Mouse (Mus musculus) megakaryocyte, embryonic 14.5 days (primary cell): ENCODE data around the gene Pltp. TPM values are rescaled to one million over a fixed set of nuclear protein-coding genes. Genes with fewer than 3 reads are reported as not detected.

ENCODE experiments used
- H3K27me3 ChIP-seq: replicated peaks from 2 replicates; pipeline ENCODE3; 2012; ENCODE audit warnings: inconsistent platforms
- H3K36me3 ChIP-seq: replicated peaks from 2 replicates; pipeline ENCODE3; 2012; ENCODE audit warnings: low read length, inconsistent platforms, mixed read lengths
- H3K4me1 ChIP-seq: 2 replicates; pipeline ENCODE4 v1.6.1; 2012; ENCODE audit warnings: inconsistent platforms
- H3K4me3 ChIP-seq: replicated peaks from 2 replicates; pipeline ENCODE3; 2012; ENCODE audit warnings: moderate library complexity, mild to moderate bottlenecking, inconsistent platforms
- H3K9me3 ChIP-seq: 2 replicates; pipeline ENCODE4 v1.6.1; 2012; ENCODE audit warnings: inconsistent platforms
- FLI1 ChIP-seq: IDR thresholded peaks from 2 replicates; pipeline ENCODE4 v1.6.1; 2012; ENCODE audit warnings: low read length, inconsistent platforms, mixed read lengths
- GATA1 ChIP-seq: IDR thresholded peaks from 3 replicates; pipeline ENCODE4 v1.6.1; 2012; ENCODE audit warnings: mixed read lengths, low read length, inconsistent platforms, borderline replicate concordance
- polyA plus RNA-seq: library from polyadenylated mRNA; stranded (reverse); fragments of >175 nt; gene quantifications from 2 replicates; pipeline ENCODE4 v1.2.3, GENCODE M21; 2012; ENCODE audit warnings: low replicate concordance; ENCODE audit not compliant: insufficient read depth

Pltp gene
- polyA plus RNA-seq, 1 experiment: 146 TPM

DNA sequence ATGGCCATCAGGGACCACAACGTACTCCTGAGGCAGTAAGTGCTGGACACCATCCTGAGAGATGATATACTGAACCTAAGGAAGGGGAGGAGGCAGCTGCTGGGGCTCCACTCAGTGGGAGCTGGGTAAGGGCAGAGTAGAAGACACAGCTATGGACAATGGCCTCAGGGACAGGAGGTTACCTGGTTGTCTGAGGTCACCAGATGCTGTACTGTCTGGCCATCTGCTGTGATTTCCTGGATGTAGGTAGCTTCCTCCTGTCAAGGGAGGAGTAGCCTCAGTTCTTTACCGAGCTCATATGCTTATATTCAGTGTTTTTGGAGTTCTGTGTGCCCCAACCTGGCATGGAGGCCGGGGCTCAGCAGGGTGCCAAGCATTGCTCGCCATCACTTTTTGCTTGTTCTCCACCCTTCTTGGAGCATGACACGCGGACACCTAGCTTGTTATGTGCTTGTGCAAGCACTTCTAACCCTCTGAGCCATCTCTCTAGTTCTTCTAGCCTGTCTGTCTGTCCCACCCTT, 35.2 kb upstream of the Pltp start:
- Histone ChIP-seq H3K9me3 (no peaks in the 10 kb centered on the region), H3K4me1 (peaks cover 52% of the 10 kb centered on the region), H3K4me3 (no peak overlapping the region), H3K36me3 (peaks cover 100% of the 10 kb centered on the region), H3K27me3 (no peaks in the 10 kb centered on the region)
- TF ChIP-seq FLI1 (no peak), GATA1 (no peak)

DNA sequence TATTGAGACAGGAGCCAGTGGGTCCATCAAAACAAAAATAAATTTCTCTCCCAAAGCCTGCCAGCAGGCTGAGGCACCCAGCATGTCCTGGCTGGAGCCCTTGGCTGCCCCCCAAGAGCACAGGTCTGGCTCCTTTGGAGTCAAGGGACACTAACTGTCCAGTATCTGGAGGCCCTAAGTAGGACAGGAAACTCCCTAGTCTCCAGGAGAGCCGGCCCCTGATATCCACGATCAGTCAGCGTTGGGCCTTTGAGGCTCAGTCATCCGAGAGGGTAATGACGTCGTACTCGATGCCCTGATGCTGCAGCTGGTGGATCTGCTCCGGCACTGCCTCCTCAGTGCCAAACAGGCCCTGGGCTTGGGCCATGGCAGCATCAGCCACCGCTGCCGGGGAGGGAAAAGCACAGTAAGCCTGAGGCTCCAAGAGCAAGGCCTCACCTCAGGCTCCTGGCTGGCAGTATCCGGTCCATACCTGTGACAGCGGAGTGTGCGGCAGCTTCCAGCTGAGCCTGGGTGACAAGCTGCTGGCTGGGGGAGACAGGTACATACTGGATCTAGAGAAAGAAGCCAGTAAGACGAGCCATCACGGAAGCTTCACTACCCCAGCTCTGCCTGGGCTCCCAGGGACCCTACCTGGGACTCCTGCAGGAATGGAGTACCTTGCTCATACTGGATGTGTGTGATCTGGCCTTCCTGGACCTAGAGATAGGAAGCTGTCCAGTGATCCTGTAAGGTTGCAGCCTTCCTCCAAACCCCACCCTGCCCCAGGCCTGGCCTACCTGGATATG, 34.6 kb upstream of the Pltp start:
- peaks cover 100% of the 10 kb centered on the region for H3K36me3 ChIP-seq
- no peaks in the 10 kb centered on the region for H3K9me3 ChIP-seq
- H3K4me1 ChIP-seq: peaks cover 52% of the 10 kb centered on the region
- no peak overlapping the region for H3K4me3 ChIP-seq
- no peaks in the 10 kb centered on the region for H3K27me3 ChIP-seq
- no peak for TF ChIP-seq GATA1
- no peak for TF ChIP-seq FLI1

DNA sequence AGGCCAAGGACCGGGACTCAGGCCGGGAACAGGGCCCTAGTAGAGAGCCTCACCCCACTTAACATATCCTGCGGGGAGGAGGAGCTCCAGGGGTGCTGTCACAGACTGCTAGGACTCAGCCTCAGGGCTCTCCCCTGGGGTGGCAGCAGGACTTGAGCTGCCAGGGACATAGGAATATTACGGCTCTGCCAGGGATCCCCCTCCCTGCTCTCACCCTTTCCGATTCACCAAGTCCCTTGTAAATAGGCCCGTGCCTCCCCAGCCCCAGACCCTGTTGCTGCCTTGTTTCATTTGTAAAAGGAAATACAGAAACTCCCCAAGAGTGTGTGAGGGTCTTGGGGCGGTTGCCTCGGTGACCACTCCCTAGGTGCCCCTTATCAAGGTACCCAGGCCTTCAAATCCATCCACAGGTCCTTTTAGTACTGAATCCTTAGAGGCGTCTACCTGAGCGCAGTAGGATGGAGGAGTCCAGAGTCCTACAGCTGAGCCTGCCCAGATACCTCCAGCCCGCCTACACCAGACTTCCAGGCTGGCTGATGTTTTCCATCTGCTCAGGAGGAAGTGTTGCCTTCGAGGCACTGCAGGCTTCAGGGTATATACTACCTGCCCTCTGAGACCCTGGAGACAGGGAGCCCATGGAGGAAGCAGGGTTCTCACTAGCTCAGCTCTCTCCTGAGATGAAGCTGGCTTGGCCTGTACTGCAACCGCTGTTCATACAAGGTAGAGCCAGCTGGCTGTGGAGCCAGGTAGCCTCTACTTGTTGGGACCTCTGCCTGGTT, 33.7 kb upstream of the Pltp start:
- H3K36me3 ChIP-seq: peaks cover 100% of the 10 kb centered on the region
- TF ChIP-seq GATA1 (no peak), FLI1 (no peak)
- peaks cover 52% of the 10 kb centered on the region for H3K4me1 ChIP-seq
- H3K4me3 ChIP-seq: no peak overlapping the region
- no peaks in the 10 kb centered on the region for H3K27me3 ChIP-seq
- H3K9me3 ChIP-seq: no peaks in the 10 kb centered on the region

GRCm38 (mm10) chr2:164890411-164891049, 33.0 kb upstream of the Pltp start:
- Histone ChIP-seq H3K36me3 (peaks cover 100% of the 10 kb centered on the region), H3K9me3 (no peaks in the 10 kb centered on the region), H3K4me3 (no peak overlapping the region), H3K27me3 (no peaks in the 10 kb centered on the region), H3K4me1 (peaks cover 49% of the 10 kb centered on the region)
- no peak for TF ChIP-seq GATA1
- TF ChIP-seq FLI1: no peak

DNA sequence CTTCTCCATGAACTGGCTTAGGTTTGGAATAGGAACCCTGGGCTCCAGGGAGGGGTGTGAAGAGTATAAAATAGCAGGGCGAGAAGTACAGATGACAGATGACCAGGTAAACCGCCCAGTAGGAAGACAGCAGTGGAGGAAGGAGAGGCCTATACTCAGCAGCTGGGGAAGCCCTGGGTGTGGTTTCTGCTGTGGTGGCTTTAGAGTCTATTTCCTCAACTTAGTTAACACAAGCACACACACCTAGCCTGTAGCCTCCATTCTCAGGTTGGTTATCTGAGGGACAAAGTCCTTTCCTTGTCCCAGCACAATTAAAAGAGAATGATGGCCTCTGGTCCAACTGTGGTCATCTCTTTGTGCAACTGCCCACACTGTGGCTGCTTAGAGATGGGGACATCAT, 32.4 kb upstream of the Pltp start:
- TF ChIP-seq FLI1 (no peak), GATA1 (no peak)
- no peaks in the 10 kb centered on the region for H3K27me3 ChIP-seq
- peaks cover 45% of the 10 kb centered on the region for H3K4me1 ChIP-seq
- H3K36me3 ChIP-seq: peaks cover 100% of the 10 kb centered on the region
- H3K4me3 ChIP-seq: no peak overlapping the region
- H3K9me3 ChIP-seq: no peaks in the 10 kb centered on the region

- Histone ChIP-seq H3K4me3 (peak overlapping the region; percentile 29), H3K36me3 (peaks cover 100% of the 10 kb centered on the region), H3K27me3 (no peaks in the 10 kb centered on the region), H3K9me3 (no peaks in the 10 kb centered on the region), H3K4me1 (peaks cover 35% of the 10 kb centered on the region)
- TF ChIP-seq GATA1: no peak
- no peak for TF ChIP-seq FLI1
These were observed 31.5 kb upstream of the Pltp start for GRCm38 (mm10) chr2:164888996-164889395.

DNA sequence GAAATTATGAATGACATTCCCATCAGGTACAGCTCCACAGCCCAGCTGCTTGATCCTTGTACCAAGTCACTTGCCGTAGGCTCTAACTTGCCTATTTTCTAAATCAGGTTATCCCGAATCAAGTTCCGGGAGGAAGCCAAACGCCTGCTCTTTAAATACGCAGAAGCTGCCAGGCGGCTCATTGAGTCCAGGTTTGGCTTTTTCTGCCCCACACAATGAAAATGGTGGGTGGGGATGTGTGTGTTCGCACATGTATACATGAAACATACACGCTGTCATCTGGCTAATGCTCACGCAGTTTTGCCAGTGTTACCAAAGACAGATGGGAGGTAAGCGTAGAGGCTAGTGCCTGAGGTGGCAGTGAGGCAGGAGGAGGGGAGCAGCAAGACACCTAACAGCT, 29.1 kb upstream of the Pltp start:
- Histone ChIP-seq H3K9me3 (no peaks in the 10 kb centered on the region), H3K27me3 (no peaks in the 10 kb centered on the region), H3K4me3 (no peak overlapping the region), H3K4me1 (peaks cover 15% of the 10 kb centered on the region), H3K36me3 (peaks cover 93% of the 10 kb centered on the region)
- TF ChIP-seq GATA1: no peak
- TF ChIP-seq FLI1: no peak

DNA sequence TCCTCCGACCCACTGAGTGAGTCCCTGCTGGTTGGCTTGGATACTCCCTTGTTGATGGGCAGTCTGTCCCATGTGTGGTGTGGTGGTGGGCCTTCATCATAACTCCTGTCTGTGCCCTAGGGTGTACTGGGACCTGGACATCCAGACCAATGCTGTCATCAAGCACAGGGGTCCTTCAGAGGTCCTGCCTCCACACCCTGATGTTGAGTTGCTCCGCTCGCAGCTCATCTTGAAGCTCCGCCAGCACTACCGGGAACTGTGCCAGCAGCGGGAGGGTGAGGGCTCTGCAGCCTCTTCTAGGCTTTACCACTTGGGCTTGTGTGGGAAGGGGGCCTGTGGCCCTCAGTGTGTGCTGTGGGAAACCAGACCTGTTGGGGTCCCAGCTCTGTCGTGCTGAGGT, 28.3 kb upstream of the Pltp start:
- Histone ChIP-seq H3K4me1 (peaks cover 21% of the 10 kb centered on the region), H3K4me3 (no peak overlapping the region), H3K36me3 (peaks cover 84% of the 10 kb centered on the region), H3K27me3 (no peaks in the 10 kb centered on the region), H3K9me3 (no peaks in the 10 kb centered on the region)
- TF ChIP-seq FLI1: no peak
- no peak for TF ChIP-seq GATA1

DNA sequence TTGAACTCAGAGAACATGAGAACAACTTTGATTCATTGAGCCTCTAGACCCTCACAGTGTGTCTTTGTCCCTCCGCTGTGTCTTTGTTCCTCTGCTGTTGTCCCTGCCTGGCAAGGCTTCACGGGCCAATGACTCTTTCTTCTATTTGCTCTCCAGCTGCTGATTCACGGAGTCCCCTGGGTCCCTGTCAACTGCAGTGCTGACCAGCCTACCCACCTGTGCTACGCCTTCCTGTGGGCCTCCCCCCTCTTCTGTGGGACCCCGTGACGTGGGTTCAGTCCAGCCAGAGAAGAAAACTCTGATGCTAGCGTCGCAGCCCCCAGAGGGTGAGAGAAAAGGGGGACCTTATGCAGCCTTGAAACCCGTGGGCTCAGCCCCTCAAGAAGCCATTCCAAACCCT, 25.1 kb upstream of the Pltp start:
- H3K36me3 ChIP-seq: peaks cover 53% of the 10 kb centered on the region
- no peak for TF ChIP-seq GATA1
- TF ChIP-seq FLI1: no peak
- peaks cover 20% of the 10 kb centered on the region for H3K4me1 ChIP-seq
- no peak overlapping the region for H3K4me3 ChIP-seq
- H3K9me3 ChIP-seq: no peaks in the 10 kb centered on the region
- H3K27me3 ChIP-seq: no peaks in the 10 kb centered on the region
